Mouse (Mus musculus): ENCODE data around the gene S100pbp. TPM values are rescaled to one million over a fixed set of nuclear protein-coding genes. Genes with fewer than 3 reads are reported as not detected.

Gene S100pbp
- polyA plus RNA-seq, 1 experiment from 2014 or later = 12.3 TPM

DNA sequence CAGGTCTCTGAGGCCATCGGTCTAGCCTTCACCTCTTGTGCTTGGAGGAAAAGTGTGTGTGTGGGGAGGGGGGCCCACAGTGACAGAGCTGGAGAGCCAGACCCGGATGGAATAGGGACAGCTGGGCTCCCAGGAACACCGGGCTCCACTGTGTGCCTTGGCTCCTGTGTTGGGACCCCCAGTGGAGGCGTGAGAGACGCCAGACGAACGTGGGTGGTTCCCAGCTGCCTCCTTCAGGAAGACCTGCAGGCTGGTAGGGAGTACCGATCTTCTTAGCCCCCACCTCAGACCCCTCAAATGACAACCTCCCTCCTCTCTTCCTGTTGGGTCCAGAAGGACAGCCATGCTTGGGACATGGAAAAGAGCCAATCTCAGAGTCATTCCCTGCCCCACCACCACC lies 66.8 kb downstream of the S100pbp start:
- H3K9ac ChIP-seq = no peak overlapping the region
- peaks cover 27% of the 10 kb centered on the region for H3K4me1 ChIP-seq
- H3K4me2 ChIP-seq = no peak overlapping the region
- 10% methylated on average over 8 of the region's 8 CpGs for WGBS
- H3K4me3 ChIP-seq = no peak overlapping the region
- no peak for ATAC-seq (ENCODE audit: extremely low read depth, insufficient number of reproducible peaks, low FRiP score, low TSS enrichment)
- H3K9me3 ChIP-seq = no peaks in the 10 kb centered on the region
- H3K27me3 ChIP-seq (replicated peaks) = peaks cover 97% of the 10 kb centered on the region
- no peak overlapping the region for H3K27ac ChIP-seq (replicated peaks)
- H3K36me3 ChIP-seq = no peaks in the 10 kb centered on the region

DNA sequence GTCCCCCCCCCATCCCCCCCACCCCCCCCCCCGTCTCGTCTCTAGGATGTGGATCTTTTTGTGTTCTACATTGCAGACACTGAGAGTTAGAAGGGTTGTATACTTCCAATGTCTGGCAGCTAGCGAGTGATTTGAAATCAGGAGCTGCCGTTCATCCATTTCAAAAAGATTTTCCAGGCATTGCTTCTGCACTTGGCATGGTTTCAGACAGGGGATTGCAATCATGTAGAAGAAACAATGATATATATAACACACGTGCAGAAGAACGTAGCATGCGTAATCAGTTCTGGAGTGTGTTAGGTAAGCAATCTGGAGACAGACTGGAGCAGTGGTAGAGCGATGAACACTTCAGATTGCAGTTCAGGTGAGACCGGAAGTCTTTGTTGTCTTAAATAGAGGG lies 67.4 kb downstream of the S100pbp start:
- no peaks in the 10 kb centered on the region for H3K36me3 ChIP-seq
- H3K9ac ChIP-seq = no peak overlapping the region
- ATAC-seq (ENCODE audit: extremely low read depth, insufficient number of reproducible peaks, low FRiP score, low TSS enrichment) = no peak
- 30% methylated on average over 9 of the region's 9 CpGs for WGBS
- no peaks in the 10 kb centered on the region for H3K9me3 ChIP-seq
- no peak overlapping the region for H3K4me2 ChIP-seq
- no peak overlapping the region for H3K27ac ChIP-seq (replicated peaks)
- no peak overlapping the region for H3K4me3 ChIP-seq
- H3K4me1 ChIP-seq = peaks cover 27% of the 10 kb centered on the region
- H3K27me3 ChIP-seq (replicated peaks) = peaks cover 99% of the 10 kb centered on the region

DNA sequence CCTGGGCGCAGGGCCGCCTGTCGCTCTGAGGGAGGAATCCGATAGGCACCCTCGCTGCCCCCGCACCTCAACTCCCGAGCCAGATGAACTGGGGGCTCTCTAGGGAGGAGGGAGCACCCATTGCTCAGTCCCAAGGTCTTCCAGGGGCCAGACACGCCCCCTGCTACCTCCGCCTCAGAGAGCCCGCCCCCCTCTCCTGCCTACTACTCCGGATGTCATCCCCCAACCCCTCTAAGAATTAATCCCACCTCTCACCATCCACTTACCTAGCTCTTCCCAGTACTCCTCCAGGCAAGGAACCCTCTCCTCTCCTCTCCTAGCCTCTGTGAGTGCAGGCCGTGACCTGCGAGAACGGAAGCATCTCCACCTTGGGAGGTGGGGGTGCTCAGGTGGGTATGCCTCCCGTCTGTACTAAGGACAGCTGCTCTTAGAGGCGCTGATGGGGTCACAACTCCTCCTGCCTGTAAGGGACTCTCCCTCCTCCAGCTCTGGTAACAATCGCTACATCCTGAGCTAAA lies 67.9 kb downstream of the S100pbp start, which contains the start of gene Hpca:
TSS of gene Hpca (minus strand) at position 468 of the 518 bp plus-strand sequence.
- no peak within 1 kb of the TSS for H3K27ac ChIP-seq (replicated peaks)
- 1% methylated on average over 17 of the region's 17 CpGs for WGBS

DNA sequence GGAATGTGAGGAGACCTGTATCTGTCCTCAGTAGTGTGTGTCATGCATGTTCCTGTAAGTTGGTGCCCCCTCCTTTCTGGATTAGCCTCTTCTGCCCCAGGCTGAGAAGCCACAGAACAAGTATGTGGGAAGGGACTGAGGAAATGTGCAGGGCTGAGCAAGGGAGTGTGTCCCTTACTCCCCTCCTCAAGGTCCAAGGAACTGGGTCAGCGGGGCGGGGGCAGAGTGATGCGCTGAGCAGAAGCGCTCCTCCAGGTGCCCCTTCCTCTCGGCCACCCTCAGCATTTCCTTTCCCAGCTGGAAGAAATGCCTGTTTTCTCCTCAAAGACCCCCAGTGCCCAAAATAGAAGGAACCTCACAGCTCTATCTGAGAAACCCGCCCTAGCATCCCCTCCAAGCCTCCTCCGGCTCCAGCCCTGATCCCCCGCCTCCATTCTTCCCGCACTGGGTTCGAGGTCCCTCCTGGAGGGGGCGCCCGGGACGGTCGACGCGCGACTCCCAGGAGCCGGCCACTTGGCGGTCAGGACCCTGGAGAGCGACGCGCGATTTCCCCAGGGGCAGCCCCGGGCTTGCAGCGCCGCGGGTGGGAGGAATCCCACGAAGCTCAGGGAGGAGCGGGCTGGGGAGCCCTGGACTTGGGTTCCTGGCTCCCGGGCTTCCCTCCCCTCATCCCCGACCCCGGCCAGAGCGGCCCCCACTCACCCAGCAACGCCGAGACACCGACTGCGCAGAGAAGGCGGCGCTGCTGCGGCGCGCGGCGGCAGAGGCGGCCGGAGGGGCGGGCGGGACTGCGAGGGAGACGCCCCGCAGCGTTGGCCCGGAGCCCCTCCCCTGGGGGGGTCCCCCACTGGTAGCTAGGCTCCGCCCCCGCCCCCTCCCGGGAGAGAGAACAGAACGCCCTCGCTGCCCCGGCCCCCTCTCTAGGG lies 68.7 kb downstream of the S100pbp start:
- H3K4me1 ChIP-seq = peaks cover 21% of the 10 kb centered on the region
- WGBS = 2% methylated on average over 59 of the region's 59 CpGs
- H3K9me3 ChIP-seq = no peaks in the 10 kb centered on the region
- H3K9ac ChIP-seq = 0 out of 2 replicates have a peak overlapping the region, but pooled peaks have one; percentile 5
- no peak for ATAC-seq (ENCODE audit: extremely low read depth, insufficient number of reproducible peaks, low FRiP score, low TSS enrichment)
- H3K4me3 ChIP-seq = peak overlapping the region; percentile 55
- H3K27me3 ChIP-seq (replicated peaks) = peaks cover 97% of the 10 kb centered on the region
- H3K4me2 ChIP-seq = peak overlapping the region; percentile 82
- no peaks in the 10 kb centered on the region for H3K36me3 ChIP-seq
- no peak overlapping the region for H3K27ac ChIP-seq (replicated peaks)

More for the DNA sequence above, 67.9 kb downstream of the S100pbp start, which contains the start of gene Hpca:
- Histone ChIP-seq H3K9ac (0 out of 2 replicates have a peak within 1 kb of the TSS, but pooled peaks have one; percentile 5), H3K36me3 (no peaks in the 10 kb centered on the region), H3K4me2 (peak within 1 kb of the TSS; percentile 82), H3K4me1 (peaks cover 27% of the 10 kb centered on the region), H3K4me3 (peak within 1 kb of the TSS; percentile 55), H3K9me3 (no peaks in the 10 kb centered on the region), H3K27me3 (replicated peaks) (peaks cover 99% of the 10 kb centered on the region)
- no peak for ATAC-seq (ENCODE audit: extremely low read depth, insufficient number of reproducible peaks, low FRiP score, low TSS enrichment)

DNA sequence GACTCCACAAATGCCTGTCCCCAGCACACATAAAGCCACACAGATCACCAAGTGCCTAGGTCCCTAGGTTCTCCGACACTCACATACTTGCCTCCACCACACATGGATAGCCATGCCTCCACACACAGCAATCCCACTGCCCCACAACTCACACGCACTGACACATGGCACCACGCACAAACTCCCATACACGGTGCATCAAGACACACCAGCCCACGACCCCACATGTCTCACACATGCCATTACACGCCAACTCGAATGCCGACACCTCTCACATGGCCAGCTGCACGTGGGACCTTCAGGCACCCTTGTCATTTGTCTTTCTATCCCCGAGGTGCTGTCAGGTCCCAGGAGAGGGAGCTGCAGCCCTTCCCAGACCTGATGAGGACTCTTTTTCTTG lies 69.8 kb downstream of the S100pbp start:
- no peaks in the 10 kb centered on the region for H3K36me3 ChIP-seq
- H3K4me2 ChIP-seq = no peak overlapping the region
- peaks cover 97% of the 10 kb centered on the region for H3K27me3 ChIP-seq (replicated peaks)
- H3K9me3 ChIP-seq = no peaks in the 10 kb centered on the region
- WGBS = 63% methylated on average over 10 of the region's 10 CpGs
- no peak for ATAC-seq (ENCODE audit: extremely low read depth, insufficient number of reproducible peaks, low FRiP score, low TSS enrichment)
- H3K4me1 ChIP-seq = peaks cover 10% of the 10 kb centered on the region
- H3K27ac ChIP-seq (replicated peaks) = no peak overlapping the region
- no peak overlapping the region for H3K9ac ChIP-seq
- no peak overlapping the region for H3K4me3 ChIP-seq

DNA sequence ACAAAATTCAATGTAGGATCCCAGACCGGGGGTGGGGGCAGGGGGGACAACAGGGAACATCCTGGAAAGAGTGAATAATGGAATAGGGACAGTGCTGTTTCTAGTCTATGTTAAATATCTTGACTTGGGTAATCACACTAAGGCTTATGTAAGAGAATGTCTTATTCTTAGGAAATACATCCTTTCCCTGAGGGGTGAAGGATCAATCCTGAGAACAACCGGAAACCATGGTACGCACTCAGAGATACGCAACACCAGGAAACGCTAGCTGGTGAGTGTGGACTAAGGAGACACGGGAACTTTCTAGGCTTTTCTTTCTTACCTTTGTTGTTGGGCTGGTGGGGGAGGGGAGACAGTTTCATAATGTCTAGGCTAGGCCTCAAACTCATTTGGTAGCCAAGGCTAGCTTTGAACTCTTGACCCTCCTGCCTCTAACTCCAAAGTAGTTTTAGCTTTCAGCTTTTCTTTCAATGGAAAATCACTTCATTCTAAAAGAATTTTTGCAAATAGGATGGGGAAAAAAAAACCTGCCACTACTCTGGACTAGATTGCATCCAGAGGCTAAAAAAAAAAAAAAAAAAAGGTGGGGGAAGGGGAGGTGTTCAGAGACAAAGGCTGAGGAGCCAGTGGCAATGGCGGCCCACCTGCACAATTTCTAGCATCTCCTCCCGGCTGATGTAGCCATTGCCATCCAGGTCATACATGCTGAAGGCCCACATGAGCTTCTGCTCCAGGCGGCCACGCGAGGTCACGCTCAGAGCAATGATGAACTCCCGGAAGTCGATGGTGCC lies 71.6 kb downstream of the S100pbp start:
- Histone ChIP-seq H3K4me1 (peaks cover 8% of the 10 kb centered on the region), H3K27me3 (replicated peaks) (peaks cover 97% of the 10 kb centered on the region), H3K27ac (replicated peaks) (no peak overlapping the region), H3K4me2 (no peak overlapping the region), H3K9ac (no peak overlapping the region), H3K36me3 (no peaks in the 10 kb centered on the region), H3K4me3 (no peak overlapping the region), H3K9me3 (no peaks in the 10 kb centered on the region)
- 76% methylated on average over 14 of the region's 14 CpGs for WGBS
- no peak for ATAC-seq (ENCODE audit: extremely low read depth, insufficient number of reproducible peaks, low FRiP score, low TSS enrichment)

DNA sequence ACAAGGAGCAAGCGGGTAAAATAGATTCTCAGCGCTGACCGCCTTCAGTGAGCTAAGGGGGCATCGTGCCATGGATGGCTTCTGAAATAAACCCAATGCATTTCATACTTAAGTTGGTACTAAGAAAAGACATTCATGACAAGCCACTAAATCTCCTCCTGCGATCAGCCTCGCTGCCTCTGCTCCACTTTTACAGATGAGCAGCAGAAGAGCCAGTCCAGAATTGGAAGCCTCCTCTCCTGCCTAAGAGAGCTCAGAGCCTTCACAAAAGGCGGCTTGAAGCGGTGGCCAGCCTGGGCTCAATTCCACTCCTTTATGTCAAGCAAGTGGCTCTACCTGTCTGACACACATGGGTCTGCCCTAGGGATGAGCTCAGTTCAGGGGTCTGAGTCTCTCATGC lies 72.8 kb downstream of the S100pbp start:
- no peak for ATAC-seq (ENCODE audit: extremely low read depth, insufficient number of reproducible peaks, low FRiP score, low TSS enrichment)
- WGBS = 78% methylated on average over 8 of the region's 8 CpGs

DNA sequence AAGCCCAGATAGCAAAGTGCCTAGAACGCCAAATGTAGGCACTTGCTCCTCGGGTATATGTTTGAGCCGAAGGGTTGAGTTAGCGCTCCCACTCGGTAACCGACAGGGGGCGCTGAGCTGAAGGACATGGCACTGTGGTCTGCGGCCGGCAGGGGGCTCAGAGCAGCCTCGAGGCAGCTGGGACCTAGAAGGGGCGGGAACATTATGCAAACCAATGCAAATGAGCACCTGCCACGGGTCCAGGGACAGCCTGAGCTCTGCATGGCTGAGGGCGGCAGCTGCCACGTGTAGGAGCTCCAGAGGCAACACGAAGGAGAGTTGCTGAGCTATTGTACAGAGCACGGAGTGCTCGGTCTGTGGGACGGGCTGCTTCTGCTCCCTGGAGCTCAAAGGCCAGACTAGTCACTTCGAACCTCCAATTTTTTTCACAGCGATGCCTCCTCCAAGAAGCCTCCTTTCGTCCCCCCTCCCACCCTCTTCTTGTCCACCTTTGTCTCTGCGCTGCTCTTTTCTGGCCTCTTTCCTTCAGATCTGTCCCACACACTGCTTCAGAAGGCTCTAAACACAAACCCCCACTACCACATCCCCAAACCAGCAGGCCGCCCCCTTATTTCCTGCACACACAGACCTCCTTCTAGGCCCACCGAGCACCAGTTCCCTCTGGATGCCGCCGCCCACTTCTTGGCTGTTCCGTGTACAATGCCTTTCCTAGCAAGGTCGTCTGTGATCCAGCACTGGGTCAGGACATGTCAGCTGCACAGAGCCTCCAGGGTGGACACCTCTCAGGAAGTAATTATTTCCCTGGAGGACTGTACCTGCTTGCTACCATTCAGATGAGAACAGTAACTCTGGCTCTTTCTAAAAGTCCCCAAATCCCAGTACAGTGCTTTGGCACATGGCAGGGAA lies 76.2 kb downstream of the S100pbp start:
- Histone ChIP-seq H3K27ac (replicated peaks) (no peak overlapping the region), H3K27me3 (replicated peaks) (peaks cover 76% of the 10 kb centered on the region), H3K4me3 (no peak overlapping the region), H3K9me3 (no peaks in the 10 kb centered on the region), H3K9ac (no peak overlapping the region), H3K4me2 (no peak overlapping the region), H3K4me1 (no peaks in the 10 kb centered on the region; the same call in 1 of the 2 replicates), H3K36me3 (no peaks in the 10 kb centered on the region)
- ATAC-seq (ENCODE audit: extremely low read depth, insufficient number of reproducible peaks, low FRiP score, low TSS enrichment) = no peak
- 32% methylated on average over 28 of the region's 28 CpGs for WGBS

More for the DNA sequence above, 72.8 kb downstream of the S100pbp start:
- H3K4me3 ChIP-seq = no peak overlapping the region
- H3K4me1 ChIP-seq = peaks cover 7% of the 10 kb centered on the region
- peaks cover 94% of the 10 kb centered on the region for H3K27me3 ChIP-seq (replicated peaks)
- H3K36me3 ChIP-seq = no peaks in the 10 kb centered on the region
- no peak overlapping the region for H3K9ac ChIP-seq
- H3K9me3 ChIP-seq = no peaks in the 10 kb centered on the region
- no peak overlapping the region for H3K4me2 ChIP-seq
- no peak overlapping the region for H3K27ac ChIP-seq (replicated peaks)

DNA sequence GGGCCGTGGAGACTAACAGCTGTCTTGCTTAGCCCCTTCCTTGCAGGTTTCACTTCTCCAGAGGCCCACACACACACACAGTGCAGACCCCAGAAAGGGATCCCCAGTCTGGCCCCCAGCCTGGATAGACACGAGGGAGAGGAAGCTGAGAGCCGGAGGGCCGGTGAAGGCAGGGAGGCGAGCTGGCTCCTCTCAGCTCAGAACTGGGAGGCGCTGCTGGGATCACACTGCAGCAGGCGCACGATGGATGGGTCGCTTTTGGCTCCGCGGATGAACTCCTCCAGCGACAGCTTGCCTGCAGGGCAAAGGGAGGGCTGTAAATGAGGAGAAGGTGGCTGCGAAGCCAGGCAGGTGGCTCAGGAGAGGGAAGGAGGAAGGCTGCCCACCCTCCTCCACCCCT lies 77.3 kb downstream of the S100pbp start:
- Histone ChIP-seq H3K36me3 (no peaks in the 10 kb centered on the region), H3K9me3 (no peaks in the 10 kb centered on the region), H3K4me1 (no peaks in the 10 kb centered on the region; the same call in 1 of the 2 replicates), H3K9ac (no peak overlapping the region), H3K4me3 (no peak overlapping the region), H3K27me3 (replicated peaks) (peaks cover 76% of the 10 kb centered on the region), H3K4me2 (no peak overlapping the region), H3K27ac (replicated peaks) (no peak overlapping the region)
- no peak for ATAC-seq (ENCODE audit: extremely low read depth, insufficient number of reproducible peaks, low FRiP score, low TSS enrichment)
- 53% methylated on average over 13 of the region's 13 CpGs for WGBS

DNA sequence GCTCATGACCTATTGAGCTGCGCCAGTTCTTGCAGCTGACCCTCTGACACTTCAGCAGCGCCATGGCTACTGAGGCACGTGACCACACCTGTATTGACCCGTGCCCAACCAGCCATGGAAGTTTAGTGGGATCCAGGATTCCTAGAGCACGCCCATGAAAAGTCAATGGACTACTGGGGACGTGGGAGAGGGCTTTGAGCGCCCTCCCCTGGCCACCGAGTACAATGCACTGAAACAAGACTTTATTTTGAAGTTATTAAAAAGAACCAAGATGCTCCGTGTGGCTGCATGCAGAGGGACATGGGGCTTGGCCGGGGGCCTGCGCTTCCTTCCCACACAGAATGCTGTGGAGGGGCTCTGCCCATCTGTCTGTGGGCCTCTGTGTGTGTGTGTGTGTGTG lies 78.2 kb downstream of the S100pbp start:
- H3K4me1 ChIP-seq = no peaks in the 10 kb centered on the region; the same call in 1 of the 2 replicates
- H3K27ac ChIP-seq (replicated peaks) = no peak overlapping the region
- H3K9ac ChIP-seq = no peak overlapping the region
- peaks cover 77% of the 10 kb centered on the region for H3K27me3 ChIP-seq (replicated peaks)
- no peaks in the 10 kb centered on the region for H3K36me3 ChIP-seq
- H3K4me2 ChIP-seq = no peak overlapping the region
- WGBS = 60% methylated on average over 11 of the region's 11 CpGs
- H3K9me3 ChIP-seq = no peaks in the 10 kb centered on the region
- no peak overlapping the region for H3K4me3 ChIP-seq
- no peak for ATAC-seq (ENCODE audit: extremely low read depth, insufficient number of reproducible peaks, low FRiP score, low TSS enrichment)
